Mouse (Mus musculus) adrenal gland, postnatal 0 days (tissue): ENCODE data around the gene Olfr566. TPM values are rescaled to one million over a fixed set of nuclear protein-coding genes. Genes with fewer than 3 reads are reported as not detected.

Source experiments
- polyA plus RNA-seq: library from polyadenylated mRNA; unstranded; fragments of >200 nt; fragmentation: Nextera tagmentation; extraction: Ambion mirVana; gene quantifications from 2 replicates; pipeline ENCODE4 v1.2.1, GENCODE M21; 2015

Olfr566 gene
- not detected in 2 replicates for polyA plus RNA-seq

DNA sequence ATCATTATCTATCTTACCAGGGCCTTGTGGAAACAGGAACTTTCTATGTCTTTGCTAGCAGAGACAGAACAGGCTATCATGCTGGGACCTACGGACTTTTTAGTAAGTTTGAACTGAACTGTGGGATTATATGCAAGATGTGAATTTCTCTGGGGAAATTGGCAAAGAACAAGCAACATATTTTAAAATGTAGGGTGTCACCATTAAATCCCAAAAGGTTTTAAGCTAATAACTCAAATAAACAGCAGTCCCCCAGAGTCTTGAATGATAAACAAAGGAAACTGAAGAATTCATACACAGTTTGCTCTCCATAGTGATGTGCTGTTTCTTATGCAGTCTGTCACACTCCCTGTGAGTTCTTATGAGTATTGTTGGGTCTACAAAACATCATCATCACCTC lies at the start of gene Olfr566:
Gene Olfr566 (minus strand): TSS at position 101 of the 400 bp plus-strand sequence.

DNA sequence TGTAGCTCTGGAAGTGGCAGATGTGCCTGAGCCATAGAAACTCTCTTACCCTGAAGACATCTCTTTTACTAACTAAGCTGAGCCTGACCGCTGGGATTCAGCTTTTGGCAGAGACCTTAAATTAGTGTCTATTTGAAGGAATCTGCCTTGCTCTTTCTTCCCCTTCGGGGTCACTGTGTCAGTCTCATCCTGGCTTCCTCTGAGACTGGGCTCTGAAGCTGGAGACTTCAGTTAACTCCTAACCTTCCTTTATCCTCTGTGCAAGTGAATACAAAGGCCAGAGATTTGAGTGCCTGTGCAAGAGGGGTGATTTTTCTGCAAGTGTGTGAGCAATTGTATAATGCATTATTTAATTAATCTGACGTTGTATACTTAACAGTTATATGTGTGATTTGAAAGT lies 32.2 kb upstream of the Olfr566 start, which contains the start of gene Olfr569:
Gene Olfr569 (minus strand): TSS at position 101 of the 400 bp plus-strand sequence.

DNA sequence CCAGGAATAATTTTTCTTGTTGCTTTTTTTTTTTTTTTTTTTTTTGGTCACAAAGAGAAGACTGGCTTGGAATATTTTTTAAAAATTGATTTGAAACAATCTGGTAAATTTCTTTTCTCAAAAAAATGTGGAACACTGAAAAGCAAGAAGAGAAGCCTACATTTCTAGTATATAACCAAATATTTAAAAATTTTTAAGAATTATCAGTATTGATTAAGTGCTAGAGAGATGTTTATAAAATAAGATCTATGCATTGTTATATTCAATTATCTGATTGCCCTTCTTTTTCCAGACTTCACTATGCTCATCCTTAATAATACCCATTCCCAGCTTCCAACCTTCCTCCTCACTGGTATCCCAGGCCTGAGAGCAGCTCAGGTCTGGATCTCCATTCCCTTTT lies 18.3 kb upstream of the Olfr566 start, which contains the start of gene Olfr568:
Gene Olfr568 (plus strand): TSS at position 301 of the 400 bp plus-strand sequence.

Other genes starting within 250 kb of the Olfr566 start
- not detected in 2 replicates for gene Olfr553, start 240.5 kb downstream of the Olfr566 start, polyA plus RNA-seq
- not detected in 2 replicates for gene Olfr554, start 220.3 kb downstream of the Olfr566 start, polyA plus RNA-seq
- gene Olfr555, start 199.9 kb downstream of the Olfr566 start, polyA plus RNA-seq: not detected in 2 replicates
- not detected in 2 replicates for gene Olfr556, start 193.9 kb downstream of the Olfr566 start, polyA plus RNA-seq
- 9.6 and 9.9 TPM in 2 replicates for gene Trim68, start 171.4 kb downstream of the Olfr566 start, polyA plus RNA-seq
- gene Olfr557, start 162.9 kb downstream of the Olfr566 start, polyA plus RNA-seq: not detected in 2 replicates
- 0.25 and 0.54 TPM in 2 replicates for gene Olfr558, start 156.6 kb downstream of the Olfr566 start, polyA plus RNA-seq
- not detected in 2 replicates for gene Olfr33, start 139.7 kb downstream of the Olfr566 start, polyA plus RNA-seq
- gene Olfr559, start 131.3 kb downstream of the Olfr566 start, polyA plus RNA-seq: not detected in 2 replicates
- not detected in 2 replicates for gene Olfr560, start 99.4 kb downstream of the Olfr566 start, polyA plus RNA-seq
- gene Olfr78, start 99.3 kb downstream of the Olfr566 start, polyA plus RNA-seq: 1.7 and 8.6 TPM in 2 replicates
- gene Olfr561, start 87.5 kb downstream of the Olfr566 start, polyA plus RNA-seq: not detected in 2 replicates
- not detected in 2 replicates for gene Olfr564, start 55.3 kb downstream of the Olfr566 start, polyA plus RNA-seq
- gene Olfr568, start 18.4 kb upstream of the Olfr566 start, polyA plus RNA-seq: not detected in 2 replicates
- gene Olfr569, start 32.1 kb upstream of the Olfr566 start, polyA plus RNA-seq: not detected in 2 replicates
- gene Olfr570, start 35.8 kb upstream of the Olfr566 start, polyA plus RNA-seq: not detected in 2 replicates
- gene Olfr571, start 58.8 kb upstream of the Olfr566 start, polyA plus RNA-seq: not detected in 2 replicates
- gene Olfr572, start 65.6 kb upstream of the Olfr566 start, polyA plus RNA-seq: not detected in 2 replicates
- gene Olfr573-ps1, start 83.8 kb upstream of the Olfr566 start, polyA plus RNA-seq: not detected in 2 replicates
- gene Olfr574, start 89.7 kb upstream of the Olfr566 start, polyA plus RNA-seq: not detected in 2 replicates
- not detected in 2 replicates for gene Olfr575, start 100.0 kb upstream of the Olfr566 start, polyA plus RNA-seq
- not detected in 2 replicates for gene Olfr576, start 103.9 kb upstream of the Olfr566 start, polyA plus RNA-seq
- gene Olfr577, start 117.2 kb upstream of the Olfr566 start, polyA plus RNA-seq: not detected in 2 replicates
- not detected in 2 replicates for gene Olfr578, start 130.6 kb upstream of the Olfr566 start, polyA plus RNA-seq
- not detected in 2 replicates for gene Olfr582, start 179.3 kb upstream of the Olfr566 start, polyA plus RNA-seq
- gene Olfr583, start 192.5 kb upstream of the Olfr566 start, polyA plus RNA-seq: not detected in 2 replicates
- not detected in 2 replicates for gene Olfr584, start 223.1 kb upstream of the Olfr566 start, polyA plus RNA-seq
- gene Olfr585, start 239.0 kb upstream of the Olfr566 start, polyA plus RNA-seq: not detected in 2 replicates